Mouse (Mus musculus): ENCODE data around the gene Unc13b. TPM values are rescaled to one million over a fixed set of nuclear protein-coding genes. Genes with fewer than 3 reads are reported as not detected.

Unc13b gene
- polyA plus RNA-seq, 1 experiment from 2014 or later = 0.57 TPM

DNA sequence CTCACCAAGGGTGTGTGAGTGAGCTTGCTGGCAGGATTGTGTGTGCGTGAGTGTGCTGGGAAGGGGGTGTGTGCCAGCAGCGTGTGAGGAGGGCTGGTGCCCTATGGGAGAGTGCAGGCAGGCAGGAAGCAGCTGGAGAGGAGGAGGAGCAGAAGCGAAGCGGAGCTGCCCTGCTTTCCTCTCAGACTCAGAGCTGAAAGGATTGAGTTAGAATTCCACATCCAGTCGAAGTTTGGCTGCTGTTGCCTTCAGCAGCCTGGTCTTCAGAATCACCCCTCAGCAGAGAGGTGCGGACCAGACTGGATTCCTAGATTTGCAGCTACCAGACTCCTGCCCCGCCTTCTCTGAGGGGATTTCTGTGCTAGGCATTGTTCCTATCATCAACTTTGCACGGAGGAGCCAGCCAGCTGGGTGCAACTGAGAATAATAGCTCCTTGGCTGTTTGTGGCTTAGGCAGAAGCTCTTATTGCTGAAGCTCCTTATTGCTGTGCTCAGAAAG is 150.4 kb downstream of the Unc13b start:
- Histone ChIP-seq H3K36me3 (ENCODE audit: control insufficient read depth, insufficient read depth) (no peaks in the 10 kb centered on the region), H3K4me3 (ENCODE audit: low read depth, low read length) (no peak overlapping the region), H3K4me1 (ENCODE audit: control insufficient read depth, low read depth, low read length) (no peaks in the 10 kb centered on the region), H3K9me3 (replicated peaks; ENCODE audit: control insufficient read depth, low read length) (no peaks in the 10 kb centered on the region), H3K27me3 (ENCODE audit: control insufficient read depth, insufficient read depth, low read depth, low read length) (no peaks in the 10 kb centered on the region), H3K9ac (ENCODE audit: low read depth, low read length) (no peak overlapping the region), H3K27ac (ENCODE audit: low read length) (no peak overlapping the region), H3K4me2 (ENCODE audit: low read depth, low read length) (no peak overlapping the region)
- ATAC-seq (ENCODE audit: low read depth) = no peak
- WGBS (ENCODE audit: insufficient replicate concordance) = 14% methylated on average over 8 of the region's 8 CpGs

DNA sequence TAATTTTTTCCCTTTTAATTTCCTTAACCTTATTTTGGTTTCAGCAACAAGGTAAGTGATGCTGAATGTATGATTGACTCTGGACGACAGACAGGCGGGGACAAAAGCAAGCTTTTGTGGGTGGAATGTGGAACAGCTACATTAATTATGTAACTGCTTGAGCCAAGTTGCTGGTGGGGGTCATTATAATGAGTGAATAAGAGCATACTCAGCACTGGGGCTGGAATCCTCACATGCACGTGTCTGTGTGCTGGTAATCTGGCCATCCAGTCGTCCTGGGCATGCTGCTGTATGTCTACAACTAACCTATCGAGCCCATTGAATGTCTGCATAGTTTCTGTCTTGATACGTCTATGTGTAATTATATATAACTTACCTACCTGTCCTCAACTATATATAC is 150.9 kb downstream of the Unc13b start:
- Histone ChIP-seq H3K9ac (ENCODE audit: low read depth, low read length) (no peak overlapping the region), H3K27ac (ENCODE audit: low read length) (no peak overlapping the region), H3K4me3 (ENCODE audit: low read depth, low read length) (no peak overlapping the region), H3K4me2 (ENCODE audit: low read depth, low read length) (no peak overlapping the region), H3K36me3 (ENCODE audit: control insufficient read depth, insufficient read depth) (no peaks in the 10 kb centered on the region), H3K9me3 (replicated peaks; ENCODE audit: control insufficient read depth, low read length) (no peaks in the 10 kb centered on the region), H3K27me3 (ENCODE audit: control insufficient read depth, insufficient read depth, low read depth, low read length) (no peaks in the 10 kb centered on the region), H3K4me1 (ENCODE audit: control insufficient read depth, low read depth, low read length) (no peaks in the 10 kb centered on the region)
- ATAC-seq (ENCODE audit: low read depth) = no peak
- 45% methylated on average over 6 of the region's 6 CpGs for WGBS (ENCODE audit: insufficient replicate concordance)

DNA sequence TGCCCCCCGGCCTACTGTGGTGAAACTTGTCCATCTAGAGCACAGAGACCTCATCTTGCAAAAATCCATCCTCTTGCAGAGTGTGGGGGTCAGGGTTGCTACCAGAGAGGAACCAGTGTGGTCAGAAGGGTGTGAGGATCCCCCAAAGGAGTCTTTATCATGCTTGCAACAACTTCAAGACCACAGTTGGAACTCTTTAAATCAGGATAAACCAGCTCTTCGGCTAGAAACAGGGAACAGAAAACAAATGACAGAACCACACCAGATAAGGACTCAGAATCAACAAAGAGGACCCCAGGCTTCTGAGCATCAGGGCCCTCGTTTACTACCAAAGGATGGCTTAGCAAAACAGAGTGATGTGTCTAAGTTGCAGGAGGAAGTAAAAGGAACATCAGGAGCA is 157.7 kb downstream of the Unc13b start:
- no peak overlapping the region for H3K4me3 ChIP-seq (ENCODE audit: low read depth, low read length)
- WGBS (ENCODE audit: insufficient replicate concordance) = 23% methylated on average over 3 of the region's 3 CpGs

DNA sequence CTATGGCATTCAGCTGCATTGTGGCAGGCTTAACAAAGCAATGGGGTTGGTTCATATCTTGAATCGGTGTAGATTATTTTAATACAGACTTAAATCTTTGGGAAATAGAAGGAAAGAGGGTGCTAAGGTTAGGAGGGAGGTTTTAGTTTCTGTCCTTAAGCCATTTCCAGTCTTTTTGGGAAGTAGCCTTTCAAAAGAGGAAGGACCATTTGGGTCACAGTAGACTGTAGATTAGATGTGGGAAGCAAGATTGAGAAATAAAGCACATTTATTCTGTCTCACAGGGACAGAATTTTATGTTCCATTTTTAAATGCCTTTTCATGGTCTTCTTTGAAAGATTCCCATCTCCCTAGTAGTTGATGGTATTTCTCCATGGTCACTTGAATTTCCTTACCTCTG is 159.2 kb downstream of the Unc13b start:
- WGBS (ENCODE audit: insufficient replicate concordance) = 58% methylated on average over 1 of the region's 1 CpGs
- Histone ChIP-seq H3K9me3 (replicated peaks; ENCODE audit: control insufficient read depth, low read length) (no peaks in the 10 kb centered on the region), H3K36me3 (ENCODE audit: control insufficient read depth, insufficient read depth) (no peaks in the 10 kb centered on the region), H3K4me2 (ENCODE audit: low read depth, low read length) (no peak overlapping the region), H3K9ac (ENCODE audit: low read depth, low read length) (no peak overlapping the region), H3K27ac (ENCODE audit: low read length) (no peak overlapping the region), H3K4me1 (ENCODE audit: control insufficient read depth, low read depth, low read length) (no peaks in the 10 kb centered on the region), H3K4me3 (ENCODE audit: low read depth, low read length) (no peak overlapping the region), H3K27me3 (ENCODE audit: control insufficient read depth, insufficient read depth, low read depth, low read length) (no peaks in the 10 kb centered on the region)
- ATAC-seq (ENCODE audit: low read depth) = no peak

More for the DNA sequence above, 157.7 kb downstream of the Unc13b start:
- H3K9me3 ChIP-seq (replicated peaks; ENCODE audit: control insufficient read depth, low read length) = no peaks in the 10 kb centered on the region
- H3K36me3 ChIP-seq (ENCODE audit: control insufficient read depth, insufficient read depth) = no peaks in the 10 kb centered on the region
- no peak overlapping the region for H3K27ac ChIP-seq (ENCODE audit: low read length)
- no peak overlapping the region for H3K9ac ChIP-seq (ENCODE audit: low read depth, low read length)
- H3K27me3 ChIP-seq (ENCODE audit: control insufficient read depth, insufficient read depth, low read depth, low read length) = no peaks in the 10 kb centered on the region
- no peak for ATAC-seq (ENCODE audit: low read depth)
- no peaks in the 10 kb centered on the region for H3K4me1 ChIP-seq (ENCODE audit: control insufficient read depth, low read depth, low read length)
- no peak overlapping the region for H3K4me2 ChIP-seq (ENCODE audit: low read depth, low read length)

DNA sequence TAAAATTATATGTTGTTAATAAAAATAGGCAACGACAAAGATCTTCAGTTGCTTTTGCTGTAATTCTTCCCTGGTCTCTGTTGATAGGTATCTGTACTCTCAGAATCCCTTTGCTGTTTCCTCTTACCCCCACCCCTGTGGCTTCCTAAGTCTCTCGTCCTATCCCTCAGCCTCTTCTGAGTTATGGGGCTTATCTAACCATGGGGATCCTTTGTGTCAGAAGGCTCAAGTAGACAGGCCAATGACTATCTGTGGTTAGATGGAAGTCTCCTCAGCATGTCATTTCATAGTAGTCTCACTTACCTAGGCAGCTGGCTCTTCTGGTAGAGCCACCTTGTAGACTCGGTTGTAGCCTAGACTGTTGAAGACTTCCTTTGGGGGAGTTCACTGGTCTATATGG is 173.1 kb downstream of the Unc13b start:
- Histone ChIP-seq H3K9me3 (replicated peaks; ENCODE audit: control insufficient read depth, low read length) (no peaks in the 10 kb centered on the region), H3K4me1 (ENCODE audit: control insufficient read depth, low read depth, low read length) (no peaks in the 10 kb centered on the region), H3K36me3 (ENCODE audit: control insufficient read depth, insufficient read depth) (no peaks in the 10 kb centered on the region), H3K4me3 (ENCODE audit: low read depth, low read length) (no peak overlapping the region), H3K27me3 (ENCODE audit: control insufficient read depth, insufficient read depth, low read depth, low read length) (no peaks in the 10 kb centered on the region), H3K4me2 (ENCODE audit: low read depth, low read length) (no peak overlapping the region), H3K27ac (ENCODE audit: low read length) (no peak overlapping the region), H3K9ac (ENCODE audit: low read depth, low read length) (no peak overlapping the region)
- ATAC-seq (ENCODE audit: low read depth) = no peak
- 31% methylated on average over 3 of the region's 3 CpGs for WGBS (ENCODE audit: insufficient replicate concordance)

DNA sequence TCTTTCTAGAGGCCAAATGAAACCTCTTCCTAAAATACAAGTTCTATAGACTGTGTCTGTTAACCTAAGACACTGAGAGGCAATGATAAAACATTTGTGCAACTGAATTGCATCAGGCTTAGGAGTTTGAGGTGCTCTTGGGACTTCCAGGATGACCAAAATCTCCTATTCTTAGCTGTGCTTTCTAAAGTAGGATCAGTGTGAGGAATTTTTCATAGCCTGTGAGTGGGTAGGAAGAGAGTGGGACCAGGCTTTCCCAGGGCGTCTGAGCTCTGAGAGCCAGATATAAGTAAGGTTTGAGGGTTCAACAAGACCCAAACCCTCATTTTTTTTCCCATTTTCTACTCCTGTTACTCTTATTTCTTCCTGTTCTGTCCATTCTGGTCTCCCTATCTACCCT is 174.2 kb downstream of the Unc13b start:
- Histone ChIP-seq H3K36me3 (ENCODE audit: control insufficient read depth, insufficient read depth) (no peaks in the 10 kb centered on the region), H3K9me3 (replicated peaks; ENCODE audit: control insufficient read depth, low read length) (no peaks in the 10 kb centered on the region)
- WGBS (ENCODE audit: insufficient replicate concordance) = 53% methylated on average over 1 of the region's 1 CpGs

DNA sequence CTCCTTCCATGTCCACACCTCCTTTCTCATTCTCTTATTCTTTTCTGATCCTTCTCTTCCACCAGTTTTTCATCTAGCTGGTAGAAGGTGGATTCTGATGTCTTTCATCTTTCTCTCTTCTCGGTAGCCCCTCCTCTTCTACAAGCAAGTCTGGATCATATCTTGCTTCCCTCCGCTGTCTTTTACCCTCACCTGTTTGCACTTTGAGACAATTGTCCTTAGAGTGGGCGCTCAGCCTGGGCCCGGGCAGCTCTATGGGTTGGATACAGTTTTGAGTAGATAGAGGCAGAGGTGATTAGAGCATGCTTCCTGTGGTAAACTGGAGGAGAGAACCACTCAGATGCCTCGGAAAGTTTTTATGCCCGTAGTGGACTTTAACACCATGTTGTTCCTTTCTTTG is 174.7 kb downstream of the Unc13b start:
- WGBS (ENCODE audit: insufficient replicate concordance) = 52% methylated on average over 6 of the region's 6 CpGs
- H3K27me3 ChIP-seq (ENCODE audit: control insufficient read depth, insufficient read depth, low read depth, low read length) = no peaks in the 10 kb centered on the region
- H3K9me3 ChIP-seq (replicated peaks; ENCODE audit: control insufficient read depth, low read length) = no peaks in the 10 kb centered on the region
- H3K4me2 ChIP-seq (ENCODE audit: low read depth, low read length) = no peak overlapping the region
- no peaks in the 10 kb centered on the region for H3K36me3 ChIP-seq (ENCODE audit: control insufficient read depth, insufficient read depth)
- no peak for ATAC-seq (ENCODE audit: low read depth)
- H3K4me3 ChIP-seq (ENCODE audit: low read depth, low read length) = no peak overlapping the region
- H3K4me1 ChIP-seq (ENCODE audit: control insufficient read depth, low read depth, low read length) = no peaks in the 10 kb centered on the region
- H3K27ac ChIP-seq (ENCODE audit: low read length) = no peak overlapping the region
- H3K9ac ChIP-seq (ENCODE audit: low read depth, low read length) = no peak overlapping the region

More for the DNA sequence above, 174.2 kb downstream of the Unc13b start:
- no peaks in the 10 kb centered on the region for H3K27me3 ChIP-seq (ENCODE audit: control insufficient read depth, insufficient read depth, low read depth, low read length)
- H3K4me2 ChIP-seq (ENCODE audit: low read depth, low read length) = no peak overlapping the region
- no peaks in the 10 kb centered on the region for H3K4me1 ChIP-seq (ENCODE audit: control insufficient read depth, low read depth, low read length)
- H3K9ac ChIP-seq (ENCODE audit: low read depth, low read length) = no peak overlapping the region
- no peak for ATAC-seq (ENCODE audit: low read depth)
- no peak overlapping the region for H3K4me3 ChIP-seq (ENCODE audit: low read depth, low read length)
- H3K27ac ChIP-seq (ENCODE audit: low read length) = no peak overlapping the region

DNA sequence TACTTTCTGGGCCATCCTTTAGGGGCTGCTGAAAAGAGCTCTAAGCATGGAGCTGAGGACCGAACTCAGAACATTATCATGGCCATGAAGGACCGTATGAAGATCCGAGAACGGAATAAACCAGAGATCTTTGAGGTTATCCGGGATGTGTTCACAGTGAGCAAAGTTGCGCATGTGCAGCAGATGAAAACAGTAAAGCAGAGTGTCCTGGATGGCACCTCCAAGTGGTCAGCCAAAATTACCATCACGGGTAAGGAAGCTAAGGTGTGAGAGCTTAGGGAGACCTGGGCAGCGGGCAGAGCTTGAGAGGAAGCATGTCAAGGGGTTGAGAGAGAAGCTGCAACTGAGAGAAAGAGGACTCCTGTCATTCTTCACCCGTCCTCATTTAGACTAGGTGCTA is 178.1 kb downstream of the Unc13b start:
- Histone ChIP-seq H3K9ac (ENCODE audit: low read depth, low read length) (no peak overlapping the region), H3K27me3 (ENCODE audit: control insufficient read depth, insufficient read depth, low read depth, low read length) (no peaks in the 10 kb centered on the region), H3K36me3 (ENCODE audit: control insufficient read depth, insufficient read depth) (no peaks in the 10 kb centered on the region), H3K27ac (ENCODE audit: low read length) (no peak overlapping the region), H3K4me3 (ENCODE audit: low read depth, low read length) (no peak overlapping the region), H3K4me2 (ENCODE audit: low read depth, low read length) (no peak overlapping the region), H3K9me3 (replicated peaks; ENCODE audit: control insufficient read depth, low read length) (no peaks in the 10 kb centered on the region), H3K4me1 (ENCODE audit: control insufficient read depth, low read depth, low read length) (no peaks in the 10 kb centered on the region)
- no peak for ATAC-seq (ENCODE audit: low read depth)
- WGBS (ENCODE audit: insufficient replicate concordance) = 76% methylated on average over 9 of the region's 9 CpGs

DNA sequence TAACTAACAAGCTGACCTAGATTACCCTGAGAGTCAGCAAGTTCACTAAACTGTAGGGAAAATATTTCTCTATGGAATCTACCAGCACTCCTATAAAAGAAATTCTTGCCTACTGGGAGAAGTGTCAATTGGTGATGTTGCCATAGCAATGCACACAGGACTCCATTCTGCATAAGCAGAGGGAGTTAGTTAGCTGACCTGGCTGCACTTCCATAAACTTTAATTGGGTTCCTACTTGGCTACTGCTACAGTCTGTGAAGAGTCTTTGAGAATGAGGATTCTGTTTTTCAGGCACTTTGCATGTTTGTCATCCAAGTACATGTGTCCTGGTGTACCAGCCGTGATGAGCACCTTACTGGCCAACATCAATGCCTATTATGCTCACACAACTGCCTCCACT is 182.0 kb downstream of the Unc13b start:
- no peak overlapping the region for H3K4me2 ChIP-seq (ENCODE audit: low read depth, low read length)
- no peaks in the 10 kb centered on the region for H3K9me3 ChIP-seq (replicated peaks; ENCODE audit: control insufficient read depth, low read length)
- no peak overlapping the region for H3K4me3 ChIP-seq (ENCODE audit: low read depth, low read length)
- no peaks in the 10 kb centered on the region for H3K36me3 ChIP-seq (ENCODE audit: control insufficient read depth, insufficient read depth)
- H3K4me1 ChIP-seq (ENCODE audit: control insufficient read depth, low read depth, low read length) = no peaks in the 10 kb centered on the region
- no peak overlapping the region for H3K27ac ChIP-seq (ENCODE audit: low read length)
- no peak overlapping the region for H3K9ac ChIP-seq (ENCODE audit: low read depth, low read length)
- ATAC-seq (ENCODE audit: low read depth) = no peak
- H3K27me3 ChIP-seq (ENCODE audit: control insufficient read depth, insufficient read depth, low read depth, low read length) = no peaks in the 10 kb centered on the region
- WGBS (ENCODE audit: insufficient replicate concordance) = 61% methylated on average over 1 of the region's 1 CpGs

All from liver, embryonic 16.5 days (tissue).